Mouse (Mus musculus) heart, embryonic 11.5 days (tissue): ENCODE data around the gene Pcyox1. TPM values are rescaled to one million over a fixed set of nuclear protein-coding genes. Genes with fewer than 3 reads are reported as not detected.
A peak's percentile ranks its signal among the peaks of the same experiment; 100 is the strongest.

ENCODE experiments used
- ATAC-seq: fragments of 200-750 bp; cut with Nextera tagmentation; replicated peaks from 2 replicates; pipeline ENCODE4 v1.8.0; 2017; ENCODE audit warnings: moderate library complexity; ENCODE audit not compliant: insufficient number of reproducible peaks, low FRiP score, low TSS enrichment
- H3K27ac ChIP-seq: fragments of 300-500 bp; sonication (generic); 2 replicates; pipeline ENCODE4 v1.5.1; 2014; ENCODE audit warnings: mild to moderate bottlenecking, low read depth, low read length
- H3K27me3 ChIP-seq: fragments of 300-500 bp; sonication (generic); 2 replicates; pipeline ENCODE4 v1.6.1; 2014; ENCODE audit warnings: mild to moderate bottlenecking, low read length, mixed read lengths; ENCODE audit not compliant: control insufficient read depth, insufficient read depth
- H3K36me3 ChIP-seq: fragments of 300-500 bp; sonication (generic); 2 replicates; pipeline ENCODE4 v1.6.1; 2014; ENCODE audit warnings: mild to moderate bottlenecking, low read length, moderate library complexity, mixed read lengths; ENCODE audit not compliant: control insufficient read depth, insufficient read depth
- H3K4me1 ChIP-seq: fragments of 300-500 bp; sonication (generic); 2 replicates; pipeline ENCODE4 v1.6.1; 2014; ENCODE audit warnings: low read length; ENCODE audit not compliant: control insufficient read depth, insufficient read depth
- H3K4me2 ChIP-seq: fragments of 300-500 bp; sonication (generic); 2 replicates; pipeline ENCODE4 v1.6.1; 2014; ENCODE audit warnings: mild to moderate bottlenecking, moderate library complexity
- H3K4me3 ChIP-seq: fragments of 300-500 bp; sonication (generic); 2 replicates; pipeline ENCODE4 v1.5.1; 2014; ENCODE audit warnings: low read depth, low read length
- H3K9ac ChIP-seq: fragments of 300-500 bp; sonication (generic); 2 replicates; pipeline ENCODE4 v1.6.1; 2014; ENCODE audit warnings: mild to moderate bottlenecking, low read depth, low read length, moderate library complexity
- H3K9me3 ChIP-seq: fragments of 300-500 bp; sonication (generic); replicated peaks from 2 replicates; pipeline ENCODE4 v1.6.1; 2016; ENCODE audit warnings: low read length; ENCODE audit not compliant: control insufficient read depth
- WGBS: fragments of 180-500 bp; shearing (Covaris S2); extraction: QIAGEN DNeasy Blood & Tissue Kit; methylation state at CpG from one replicate; pipeline ENCODE4 v1.1.7; 2014; ENCODE audit not compliant: insufficient replicate concordance; 5-methylcytosine and 5-hydroxymethylcytosine counted together
- polyA plus RNA-seq: library from polyadenylated mRNA; unstranded; fragments of >200 nt; fragmentation: Nextera tagmentation; extraction: Ambion mirVana; gene quantifications from 2 replicates; pipeline ENCODE4 v1.2.1, GENCODE M21; 2014

The Pcyox1 gene
- polyA plus RNA-seq, 1 experiment from 2014 or later = 50.0 TPM

DNA sequence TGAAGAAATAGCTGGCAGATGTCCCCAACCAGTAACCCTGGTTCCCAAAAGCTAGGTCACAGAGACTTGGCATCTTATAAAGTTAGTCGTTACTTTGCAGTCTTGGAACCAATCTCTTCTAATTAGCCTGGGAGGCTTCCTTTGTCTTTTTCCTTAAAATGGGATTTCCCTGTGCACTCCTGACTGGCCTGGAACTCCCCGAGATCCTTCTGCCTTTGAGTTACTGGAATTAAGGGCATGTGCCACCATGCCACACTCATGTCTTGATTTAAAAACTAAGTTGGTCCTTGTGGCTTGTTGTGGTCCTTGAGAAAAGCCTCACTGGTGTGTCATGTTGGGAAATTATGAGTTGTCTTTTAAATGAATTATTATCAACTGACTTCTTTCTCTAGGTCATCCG, 18.6 kb downstream of the Pcyox1 start:
- no peak for ATAC-seq
- no peaks in the 10 kb centered on the region for H3K9me3 ChIP-seq
- no peak overlapping the region for H3K27ac ChIP-seq
- H3K4me2 ChIP-seq = no peak overlapping the region
- H3K27me3 ChIP-seq = no peaks in the 10 kb centered on the region
- no peaks in the 10 kb centered on the region for H3K4me1 ChIP-seq
- H3K4me3 ChIP-seq = no peak overlapping the region
- H3K36me3 ChIP-seq = peaks cover 21% of the 10 kb centered on the region
- H3K9ac ChIP-seq = no peak overlapping the region
- 88% methylated on average over 3 of the region's 3 CpGs for WGBS

GRCm38 (mm10) chr6:86373556-86373955, 23.4 kb downstream of the Pcyox1 start:
- Histone ChIP-seq H3K36me3 (peaks cover 18% of the 10 kb centered on the region), H3K9ac (no peak overlapping the region), H3K27me3 (no peaks in the 10 kb centered on the region), H3K4me3 (no peak overlapping the region), H3K4me2 (no peak overlapping the region), H3K27ac (no peak overlapping the region), H3K9me3 (no peaks in the 10 kb centered on the region), H3K4me1 (0 out of 2 replicates have a peak, but pooled peaks cover 12% of the 10 kb centered on the region)
- WGBS = 94% methylated on average over 6 of the region's 6 CpGs
- no peak for ATAC-seq

GRCm38 (mm10) chr6:86371950-86372516, 24.9 kb downstream of the Pcyox1 start:
- H3K27me3 ChIP-seq = no peaks in the 10 kb centered on the region
- peak overlapping the region; percentile 65 for H3K4me3 ChIP-seq
- 4% methylated on average over 12 of the region's 12 CpGs for WGBS
- peaks cover 13% of the 10 kb centered on the region; the same call in 1 of the 2 replicates for H3K4me1 ChIP-seq
- no peaks in the 10 kb centered on the region for H3K9me3 ChIP-seq
- ATAC-seq = no peak
- H3K36me3 ChIP-seq = peaks cover 6% of the 10 kb centered on the region
- H3K4me2 ChIP-seq = peak overlapping the region; percentile 85
- peak overlapping the region; percentile 91 for H3K9ac ChIP-seq
- H3K27ac ChIP-seq = peak overlapping the region; percentile 89; the same call in 1 of the 2 replicates

DNA sequence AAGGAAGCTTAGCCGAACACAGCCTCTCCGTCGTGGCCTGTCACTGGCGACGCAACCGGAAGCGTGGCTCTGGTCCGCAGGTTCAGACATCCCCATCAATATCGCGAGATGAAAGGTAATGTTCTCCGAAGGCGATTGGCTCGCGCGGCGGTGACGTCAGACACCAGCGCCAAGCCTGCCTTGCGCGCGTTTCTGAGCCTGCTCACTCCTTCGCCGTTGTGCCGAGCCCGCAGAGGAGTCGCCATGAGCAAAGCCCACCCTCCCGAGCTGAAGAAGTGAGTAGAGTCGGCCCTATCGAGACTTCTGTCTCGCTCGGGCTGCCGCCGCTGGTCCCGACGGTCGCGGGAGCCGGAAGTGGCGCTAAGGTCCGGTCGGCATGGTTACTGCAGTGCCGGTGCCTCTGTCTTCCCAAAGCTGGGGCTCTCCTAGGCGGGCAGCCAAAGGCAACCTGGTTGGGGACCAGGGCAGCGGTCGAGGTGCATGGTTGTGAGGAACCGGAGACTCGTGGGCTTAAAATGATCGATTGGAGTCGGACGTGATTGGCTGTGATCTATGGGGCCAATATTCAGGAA, 25.5 kb downstream of the Pcyox1 start:
- peaks cover 3% of the 10 kb centered on the region for H3K36me3 ChIP-seq
- H3K4me2 ChIP-seq = peak overlapping the region; percentile 85
- under 1% methylated on average over 50 of the region's 50 CpGs for WGBS
- peak overlapping the region; percentile 65 for H3K4me3 ChIP-seq
- H3K4me1 ChIP-seq = peaks cover 19% of the 10 kb centered on the region
- ATAC-seq = peak; percentile 95
- peak overlapping the region; percentile 91 for H3K9ac ChIP-seq
- H3K27ac ChIP-seq = peak overlapping the region; percentile 89
- H3K27me3 ChIP-seq = no peaks in the 10 kb centered on the region
- H3K9me3 ChIP-seq = no peaks in the 10 kb centered on the region

DNA sequence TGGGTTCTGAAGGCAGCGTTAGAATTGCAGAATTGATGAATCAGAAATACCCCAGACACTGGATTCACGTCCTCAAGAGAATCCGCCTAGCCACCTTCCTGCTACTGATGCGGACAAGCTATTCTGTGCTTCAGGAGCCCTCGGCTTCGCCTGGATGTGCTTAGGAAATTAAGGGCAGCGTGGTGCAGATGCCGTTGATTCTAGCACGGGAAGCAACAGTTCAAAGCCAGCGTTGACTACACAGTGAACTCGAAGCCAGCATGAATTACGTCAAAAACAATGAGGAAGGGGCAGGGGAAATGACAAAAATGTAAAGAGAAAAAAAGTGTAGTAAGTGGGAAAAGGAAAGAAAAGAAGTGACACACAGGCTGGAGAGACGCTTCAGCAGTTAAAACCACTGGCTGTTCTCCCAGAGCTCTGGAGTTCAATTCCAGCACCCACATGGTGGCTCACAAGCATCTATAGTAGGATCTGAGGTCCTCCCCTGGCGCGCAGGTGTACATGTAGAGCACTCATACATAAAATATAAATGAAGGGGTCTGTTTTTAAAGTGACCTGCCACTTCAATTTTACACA, 26.1 kb downstream of the Pcyox1 start, which contains the start of gene Snrpg:
Snrpg (plus strand) TSS at position 541 of the 576 bp plus-strand sequence.
- Histone ChIP-seq H3K27ac (peak within 1 kb of the TSS; percentile 89), H3K4me1 (peaks cover 23% of the 10 kb centered on the region), H3K9ac (peak within 1 kb of the TSS; percentile 91), H3K9me3 (no peaks in the 10 kb centered on the region), H3K4me3 (peak within 1 kb of the TSS; percentile 65), H3K36me3 (no peaks in the 10 kb centered on the region; the same call in 1 of the 2 replicates), H3K4me2 (peak within 1 kb of the TSS; percentile 85), H3K27me3 (no peaks in the 10 kb centered on the region)
- no peak for ATAC-seq
- WGBS = 22% methylated on average over 15 of the region's 15 CpGs

DNA sequence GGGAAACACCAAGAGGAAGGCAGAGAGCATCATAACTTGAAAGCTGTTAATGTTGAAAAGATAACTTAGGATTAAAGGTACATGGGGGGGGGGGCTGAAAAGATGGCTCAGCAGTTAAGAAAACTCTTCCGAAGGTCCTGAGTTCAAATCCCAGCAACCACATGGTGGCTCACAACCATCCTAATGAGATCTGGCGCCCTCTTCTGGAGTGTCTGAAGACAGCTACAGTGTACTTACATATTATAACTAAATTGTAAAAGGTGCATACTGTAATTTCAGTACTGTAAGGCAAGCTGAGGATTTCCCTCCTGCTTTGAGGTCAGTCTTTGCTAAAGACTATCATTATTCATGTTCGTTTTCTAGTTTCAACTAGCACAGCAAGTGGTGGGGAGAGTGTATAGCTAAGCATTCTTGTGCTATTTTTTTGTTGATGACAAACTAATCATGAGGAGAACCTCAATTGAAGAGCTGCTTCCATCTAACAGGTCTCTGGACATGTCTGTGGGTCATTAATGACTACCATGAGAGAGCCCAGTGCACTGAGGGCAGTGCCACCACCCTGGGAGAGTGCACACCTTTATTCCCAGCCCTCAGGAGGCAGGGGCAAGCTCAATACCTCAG, 26.8 kb downstream of the Pcyox1 start:
- Histone ChIP-seq H3K9ac (peak overlapping the region; percentile 91; the same call in 1 of the 2 replicates), H3K36me3 (no peaks in the 10 kb centered on the region; the same call in 1 of the 2 replicates), H3K4me3 (peak overlapping the region; percentile 65), H3K9me3 (no peaks in the 10 kb centered on the region), H3K4me2 (peak overlapping the region; percentile 85), H3K27me3 (no peaks in the 10 kb centered on the region), H3K4me1 (peaks cover 23% of the 10 kb centered on the region), H3K27ac (0 out of 2 replicates have a peak overlapping the region, but pooled peaks have one; percentile 89)
- ATAC-seq = no peak
- 56% methylated on average over 3 of the region's 3 CpGs for WGBS

GRCm38 (mm10) chr6:86368479-86368878, 28.5 kb downstream of the Pcyox1 start:
- Histone ChIP-seq H3K9ac (no peak overlapping the region), H3K4me2 (no peak overlapping the region), H3K27me3 (no peaks in the 10 kb centered on the region), H3K36me3 (no peaks in the 10 kb centered on the region; the same call in 1 of the 2 replicates), H3K9me3 (no peaks in the 10 kb centered on the region), H3K27ac (no peak overlapping the region), H3K4me3 (no peak overlapping the region), H3K4me1 (peaks cover 23% of the 10 kb centered on the region)
- ATAC-seq = no peak
- WGBS = 91% methylated on average over 5 of the region's 5 CpGs

- Histone ChIP-seq H3K9me3 (no peaks in the 10 kb centered on the region), H3K9ac (no peak overlapping the region), H3K4me2 (peak overlapping the region; percentile 99; the same call in 1 of the 2 replicates), H3K36me3 (no peaks in the 10 kb centered on the region; the same call in 1 of the 2 replicates), H3K27ac (no peak overlapping the region), H3K4me3 (no peak overlapping the region), H3K27me3 (no peaks in the 10 kb centered on the region), H3K4me1 (peaks cover 16% of the 10 kb centered on the region)
- no peak for ATAC-seq
- WGBS = 65% methylated on average over 2 of the region's 2 CpGs
Measured at GRCm38 (mm10) chr6:86366853-86367249, 30.1 kb downstream of the Pcyox1 start.
